Mouse (Mus musculus) liver, embryonic 13.5 days (tissue): Measurements from ENCODE around the gene Fam227b. TPM values are rescaled to one million over a fixed set of nuclear protein-coding genes. Genes with fewer than 3 reads are reported as not detected.

Source experiments
- ATAC-seq: fragments of 200-750 bp; cut with Nextera tagmentation; 2 replicates; pipeline ENCODE4 v1.8.0; 2017; ENCODE audit warnings: low read depth, mild to moderate bottlenecking, moderate number of reproducible peaks, moderate library complexity
- DNase-seq: peaks from one replicate; pipeline ENCODE4 v3.0.0; 2022
- H3K27ac ChIP-seq: fragments of 300-500 bp; sonication (generic); 2 replicates; pipeline ENCODE4 v1.5.1; 2015; ENCODE audit warnings: moderate library complexity, mild to moderate bottlenecking, inconsistent platforms
- H3K27me3 ChIP-seq: fragments of 300-500 bp; sonication (generic); 2 replicates; pipeline ENCODE4 v1.6.1; 2015; ENCODE audit warnings: mild to moderate bottlenecking, inconsistent platforms
- H3K36me3 ChIP-seq: fragments of 300-500 bp; sonication (generic); 2 replicates; pipeline ENCODE4 v1.6.1; 2015; ENCODE audit warnings: mild to moderate bottlenecking, inconsistent platforms
- H3K4me1 ChIP-seq: fragments of 300-500 bp; sonication (generic); replicated peaks from 2 replicates; pipeline ENCODE4 v1.6.1; 2015; ENCODE audit warnings: inconsistent platforms
- H3K4me2 ChIP-seq: fragments of 300-500 bp; sonication (generic); 2 replicates; pipeline ENCODE4 v1.6.1; 2015; ENCODE audit warnings: inconsistent platforms, mild to moderate bottlenecking, moderate library complexity
- H3K4me3 ChIP-seq: fragments of 300-500 bp; sonication (generic); replicated peaks from 2 replicates; pipeline ENCODE4 v1.5.1; 2015; ENCODE audit warnings: mild to moderate bottlenecking, inconsistent platforms
- H3K9ac ChIP-seq: fragments of 300-500 bp; sonication (generic); 2 replicates; pipeline ENCODE4 v1.6.1; 2015; ENCODE audit warnings: mild to moderate bottlenecking, inconsistent platforms
- H3K9me3 ChIP-seq: fragments of 300-500 bp; sonication (generic); replicated peaks from 2 replicates; pipeline ENCODE4 v1.6.1; 2016; ENCODE audit warnings: inconsistent platforms
- WGBS: fragments of 180-500 bp; shearing (Covaris S2); methylation state at CpG from one replicate; pipeline ENCODE4 v1.1.7; 2015; ENCODE audit not compliant: insufficient replicate concordance; 5-methylcytosine and 5-hydroxymethylcytosine counted together
- polyA plus RNA-seq: library from polyadenylated mRNA; unstranded; fragments of >200 nt; fragmentation: Nextera tagmentation; extraction: Ambion mirVana; gene quantifications from 2 replicates; pipeline ENCODE4 v1.2.1, GENCODE M21; 2015

Fam227b gene
- polyA plus RNA-seq, 1 experiment from 2014 or later: not detected

GRCm38 (mm10) chr2:126094616-126095015, 57.2 kb downstream of the Fam227b start:
- no peaks in the 10 kb centered on the region for H3K4me1 ChIP-seq
- no peak overlapping the region for H3K27ac ChIP-seq
- DNase-seq (no peak), ATAC-seq (no peak)
- no peaks in the 10 kb centered on the region for H3K36me3 ChIP-seq
- H3K4me2 ChIP-seq: no peak overlapping the region
- no peaks in the 10 kb centered on the region for H3K9me3 ChIP-seq
- WGBS: 71% methylated on average over 4 of the region's 4 CpGs
- H3K27me3 ChIP-seq: no peaks in the 10 kb centered on the region
- H3K4me3 ChIP-seq: no peak overlapping the region
- no peak overlapping the region for H3K9ac ChIP-seq

- Histone ChIP-seq H3K27ac (no peak overlapping the region), H3K4me2 (no peak overlapping the region), H3K4me1 (no peaks in the 10 kb centered on the region), H3K36me3 (no peaks in the 10 kb centered on the region), H3K9me3 (no peaks in the 10 kb centered on the region), H3K4me3 (no peak overlapping the region), H3K9ac (no peak overlapping the region), H3K27me3 (no peaks in the 10 kb centered on the region)
- ATAC-seq (no peak), DNase-seq (no peak)
- WGBS: 53% methylated on average over 5 of the region's 5 CpGs
Observed at GRCm38 (mm10) chr2:126090432-126090831, 61.4 kb downstream of the Fam227b start.

GRCm38 (mm10) chr2:126086187-126086586, 65.6 kb downstream of the Fam227b start:
- 61% methylated on average over 8 of the region's 8 CpGs for WGBS
- H3K9me3 ChIP-seq: no peaks in the 10 kb centered on the region
- no peaks in the 10 kb centered on the region for H3K27me3 ChIP-seq
- no peak for DNase-seq
- H3K4me2 ChIP-seq: no peak overlapping the region
- H3K9ac ChIP-seq: no peak overlapping the region
- no peak for ATAC-seq
- no peaks in the 10 kb centered on the region for H3K4me1 ChIP-seq
- H3K4me3 ChIP-seq: no peak overlapping the region
- H3K36me3 ChIP-seq: no peaks in the 10 kb centered on the region
- H3K27ac ChIP-seq: no peak overlapping the region

- Histone ChIP-seq H3K9me3 (no peaks in the 10 kb centered on the region), H3K9ac (no peak overlapping the region), H3K4me1 (no peaks in the 10 kb centered on the region), H3K4me3 (no peak overlapping the region), H3K4me2 (no peak overlapping the region), H3K27me3 (no peaks in the 10 kb centered on the region), H3K36me3 (no peaks in the 10 kb centered on the region), H3K27ac (no peak overlapping the region)
- DNase-seq (no peak), ATAC-seq (no peak)
- WGBS: 62% methylated on average over 3 of the region's 3 CpGs
Observed at GRCm38 (mm10) chr2:126084326-126084725, 67.5 kb downstream of the Fam227b start.

- WGBS: 31% methylated on average over 2 of the region's 2 CpGs
- Histone ChIP-seq H3K36me3 (no peaks in the 10 kb centered on the region), H3K4me3 (no peak overlapping the region), H3K9ac (no peak overlapping the region), H3K4me1 (no peaks in the 10 kb centered on the region), H3K27ac (no peak overlapping the region), H3K9me3 (no peaks in the 10 kb centered on the region), H3K4me2 (no peak overlapping the region), H3K27me3 (no peaks in the 10 kb centered on the region)
- no peak for DNase-seq
- no peak for ATAC-seq
Observed at GRCm38 (mm10) chr2:126079086-126079485, 72.7 kb downstream of the Fam227b start.

- Histone ChIP-seq H3K27me3 (no peaks in the 10 kb centered on the region), H3K36me3 (no peaks in the 10 kb centered on the region), H3K9ac (no peak overlapping the region), H3K4me1 (no peaks in the 10 kb centered on the region), H3K4me2 (no peak overlapping the region), H3K4me3 (no peak overlapping the region), H3K27ac (no peak overlapping the region), H3K9me3 (no peaks in the 10 kb centered on the region)
- ATAC-seq (no peak), DNase-seq (no peak)
- 77% methylated on average over 6 of the region's 6 CpGs for WGBS
Observed at GRCm38 (mm10) chr2:126076506-126076905, 75.3 kb downstream of the Fam227b start.

- H3K9me3 ChIP-seq: no peaks in the 10 kb centered on the region
- no peak overlapping the region for H3K9ac ChIP-seq
- H3K4me1 ChIP-seq: no peaks in the 10 kb centered on the region
- no peak overlapping the region for H3K4me2 ChIP-seq
- H3K27me3 ChIP-seq: no peaks in the 10 kb centered on the region
- DNase-seq: no peak
- no peak for ATAC-seq
- H3K27ac ChIP-seq: no peak overlapping the region
- H3K4me3 ChIP-seq: no peak overlapping the region
- no peaks in the 10 kb centered on the region for H3K36me3 ChIP-seq
- 63% methylated on average over 4 of the region's 4 CpGs for WGBS
Observed at GRCm38 (mm10) chr2:126073744-126074143, 78.1 kb downstream of the Fam227b start.

- no peak overlapping the region for H3K27ac ChIP-seq
- WGBS: 50% methylated on average over 1 of the region's 1 CpGs
- ATAC-seq: no peak
- no peaks in the 10 kb centered on the region for H3K36me3 ChIP-seq
- H3K27me3 ChIP-seq: no peaks in the 10 kb centered on the region
- DNase-seq: no peak
- H3K9me3 ChIP-seq: no peaks in the 10 kb centered on the region
- no peaks in the 10 kb centered on the region for H3K4me1 ChIP-seq
- no peak overlapping the region for H3K4me2 ChIP-seq
- no peak overlapping the region for H3K9ac ChIP-seq
- H3K4me3 ChIP-seq: no peak overlapping the region
Observed at GRCm38 (mm10) chr2:126069740-126070139, 82.1 kb downstream of the Fam227b start.

- WGBS: 62% methylated on average over 3 of the region's 3 CpGs
- ATAC-seq (no peak), DNase-seq (no peak)
Observed at GRCm38 (mm10) chr2:126065303-126065856, 86.4 kb downstream of the Fam227b start.

GRCm38 (mm10) chr2:126064814-126065213, 87.0 kb downstream of the Fam227b start:
- H3K36me3 ChIP-seq: no peaks in the 10 kb centered on the region
- no peaks in the 10 kb centered on the region for H3K9me3 ChIP-seq
- 19% methylated on average over 2 of the region's 2 CpGs for WGBS
- H3K9ac ChIP-seq: no peak overlapping the region
- ATAC-seq (no peak), DNase-seq (no peak)
- H3K4me1 ChIP-seq: no peaks in the 10 kb centered on the region
- H3K27me3 ChIP-seq: no peaks in the 10 kb centered on the region
- no peak overlapping the region for H3K27ac ChIP-seq
- no peak overlapping the region for H3K4me2 ChIP-seq
- H3K4me3 ChIP-seq: no peak overlapping the region

More at GRCm38 (mm10) chr2:126065303-126065856, 86.4 kb downstream of the Fam227b start:
- no peaks in the 10 kb centered on the region for H3K9me3 ChIP-seq
- no peak overlapping the region for H3K4me3 ChIP-seq
- no peak overlapping the region for H3K27ac ChIP-seq
- no peaks in the 10 kb centered on the region for H3K27me3 ChIP-seq
- no peak overlapping the region for H3K9ac ChIP-seq
- no peaks in the 10 kb centered on the region for H3K4me1 ChIP-seq
- no peaks in the 10 kb centered on the region for H3K36me3 ChIP-seq
- H3K4me2 ChIP-seq: no peak overlapping the region

GRCm38 (mm10) chr2:126062876-126063275, 88.9 kb downstream of the Fam227b start:
- Histone ChIP-seq H3K36me3 (no peaks in the 10 kb centered on the region), H3K9ac (no peak overlapping the region), H3K4me1 (no peaks in the 10 kb centered on the region), H3K27ac (no peak overlapping the region), H3K9me3 (no peaks in the 10 kb centered on the region), H3K27me3 (no peaks in the 10 kb centered on the region), H3K4me2 (no peak overlapping the region), H3K4me3 (no peak overlapping the region)
- DNase-seq: no peak
- no peak for ATAC-seq
- 65% methylated on average over 7 of the region's 7 CpGs for WGBS

- WGBS: 76% methylated on average over 17 of the region's 17 CpGs
- Histone ChIP-seq H3K9me3 (no peaks in the 10 kb centered on the region), H3K27ac (no peak overlapping the region), H3K4me1 (no peaks in the 10 kb centered on the region), H3K27me3 (no peaks in the 10 kb centered on the region), H3K9ac (no peak overlapping the region), H3K36me3 (no peaks in the 10 kb centered on the region), H3K4me3 (no peak overlapping the region), H3K4me2 (no peak overlapping the region)
- DNase-seq (no peak), ATAC-seq (no peak)
Observed at GRCm38 (mm10) chr2:126061037-126061773, 90.6 kb downstream of the Fam227b start.
